ENCODE assay signal across 9 mouse cellular contexts in genomic region chr10:37315804-37316203, GRCm38 (mm10).
"Had no signal": no experiment of that assay in that cellular context is flagged by ENCODE, and none has a peak within 500 bp of the region (broad histone marks: within the 10 kb centered on the region; RNA-seq: fewer than 3 reads in every experiment).

No protein-coding gene starts in this region.

- H3K4me1 ChIP-seq: midbrain, embryonic 10.5 days; neural tube, embryonic 12.5 days; stomach, embryonic 15.5 days had no signal

- DNase-seq: lung, embryonic 14.5 days; thymus, adult 2 months; thymus, postnatal 25 days; thymus, postnatal 4 days had no signal

- H3K9ac ChIP-seq: lung, embryonic 14.5 days; midbrain, embryonic 12.5 days; neural tube, embryonic 12.5 days; stomach, embryonic 15.5 days had no signal

- H3K4me3 ChIP-seq: midbrain, embryonic 10.5 days; midbrain, embryonic 12.5 days; neural tube, embryonic 12.5 days; stomach, embryonic 15.5 days had no signal

- H3K27ac ChIP-seq: midbrain, embryonic 10.5 days; midbrain, embryonic 12.5 days; neural tube, embryonic 12.5 days; stomach, embryonic 15.5 days; stomach, postnatal 0 days had no signal

- H3K9me3 ChIP-seq: midbrain, embryonic 10.5 days; midbrain, embryonic 12.5 days; neural tube, embryonic 12.5 days; stomach, embryonic 15.5 days had no signal

- H3K4me2 ChIP-seq: lung, embryonic 14.5 days; midbrain, embryonic 12.5 days; neural tube, embryonic 12.5 days; stomach, embryonic 15.5 days had no signal

- H3K36me3 ChIP-seq: midbrain, embryonic 10.5 days; midbrain, embryonic 12.5 days; neural tube, embryonic 12.5 days; stomach, embryonic 15.5 days had no signal

- H3K27me3 ChIP-seq: midbrain, embryonic 12.5 days; neural tube, embryonic 12.5 days; stomach, embryonic 15.5 days had no signal
